Mouse (Mus musculus) kidney, adult 2 months (tissue): ENCODE data around the gene Ppp6r2. TPM values are rescaled to one million over a fixed set of nuclear protein-coding genes. Genes with fewer than 3 reads are reported as not detected.
A peak's percentile ranks its signal among the peaks of the same experiment; 100 is the strongest.

Experiments used
- DNase-seq: peaks from one replicate; pipeline ENCODE4 v3.0.0; 2021
- H3K27ac ChIP-seq: fragments of 200-500 bp; 2 replicates; pipeline ENCODE4 v1.5.1; 2012; ENCODE audit warnings: low read depth, low read length, control low read depth, inconsistent platforms; ENCODE audit not compliant: insufficient read depth
- H3K27me3 ChIP-seq: fragments of 200-500 bp; replicated peaks from 2 replicates; pipeline ENCODE4 v1.6.1; 2012; ENCODE audit warnings: mild to moderate bottlenecking, moderate library complexity, low read length, inconsistent platforms; ENCODE audit not compliant: control insufficient read depth, insufficient read depth
- H3K36me3 ChIP-seq: fragments of 200-500 bp; 2 replicates; pipeline ENCODE4 v1.6.1; 2012; ENCODE audit warnings: mild to moderate bottlenecking, moderate library complexity, low read length, inconsistent platforms; ENCODE audit not compliant: control insufficient read depth, insufficient read depth
- H3K4me1 ChIP-seq: fragments of 200-500 bp; 2 replicates; pipeline ENCODE4 v1.6.1; 2011; ENCODE audit warnings: low read length; ENCODE audit not compliant: control insufficient read depth, insufficient read depth
- H3K4me3 ChIP-seq: fragments of 200-500 bp; 2 replicates; pipeline ENCODE4 v1.5.1; 2011; ENCODE audit warnings: mild to moderate bottlenecking, low read depth, low read length, control low read depth; ENCODE audit not compliant: insufficient read depth
- CTCF ChIP-seq: fragments of 200-500 bp; conservative IDR thresholded peaks from 2 replicates; pipeline ENCODE4 v1.5.1; 2011; ENCODE audit warnings: low read depth, mild to moderate bottlenecking, control low read depth, low read length, moderate library complexity, mixed read lengths; ENCODE audit not compliant: insufficient read depth, insufficient read length
- POLR2A ChIP-seq: fragments of 200-500 bp; IDR thresholded peaks from one replicate; pipeline ENCODE4 v1.6.1; 2011; ENCODE audit warnings: low read depth, low read length, control low read depth
- WGBS: fragments of 180-500 bp; shearing (Covaris S2); methylation state at CpG from one replicate; pipeline ENCODE4 v1.1.7; 2018; 5-methylcytosine and 5-hydroxymethylcytosine counted together
- polyA plus RNA-seq: library from polyadenylated mRNA; depleted of rRNA; stranded (reverse); fragments of >200 nt; gene quantifications from 2 replicates; pipeline ENCODE4 v1.2.3, GENCODE M21; 2012

Gene Ppp6r2
- polyA plus RNA-seq, 1 experiment = 85.0 TPM

DNA sequence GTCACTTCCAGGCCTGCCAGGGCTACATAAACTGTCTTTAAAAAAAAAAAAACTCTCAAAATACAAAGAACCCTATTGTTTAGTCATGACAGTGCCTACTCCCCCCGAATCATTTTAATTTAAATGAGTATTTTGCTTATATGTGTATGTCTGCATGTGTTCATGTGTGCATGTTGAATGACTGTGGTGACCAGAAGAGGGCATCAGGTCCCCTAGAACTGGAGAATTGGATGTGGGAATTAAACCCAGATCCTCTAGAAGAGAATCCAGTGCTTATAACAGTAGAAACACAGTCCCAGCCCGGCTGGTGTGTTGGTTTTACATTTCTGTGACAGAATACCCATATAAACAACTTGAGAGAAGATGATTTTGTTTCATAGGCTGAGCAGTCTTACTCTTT lies 29.7 kb downstream of the Ppp6r2 start:
- Histone ChIP-seq H3K27ac (no peak overlapping the region), H3K36me3 (no peaks in the 10 kb centered on the region; the same call in 1 of the 2 replicates), H3K27me3 (no peaks in the 10 kb centered on the region), H3K4me3 (no peak overlapping the region), H3K4me1 (no peaks in the 10 kb centered on the region)
- peak; percentile 12 for DNase-seq
- 77% methylated on average over 2 of the region's 2 CpGs for WGBS
- no peak for TF ChIP-seq CTCF

DNA sequence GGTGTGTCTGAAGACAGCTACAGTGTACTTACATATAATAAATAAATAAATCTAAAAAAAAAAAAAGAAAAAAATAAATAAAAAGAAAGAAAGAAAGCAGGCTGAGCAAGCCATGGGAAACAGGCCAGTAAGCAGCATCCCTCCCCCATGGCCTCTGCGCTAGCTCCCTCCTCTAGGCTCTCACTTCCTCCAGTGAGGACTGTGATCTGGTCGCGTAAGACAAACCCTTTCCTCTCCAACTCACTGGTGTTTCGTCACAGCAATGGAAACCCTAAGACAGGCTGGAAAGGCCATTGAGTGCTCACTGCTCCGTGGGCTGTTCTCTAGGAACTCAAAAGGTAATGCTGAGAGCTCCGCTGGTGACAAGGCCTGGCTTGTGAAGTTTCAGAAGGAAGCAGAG lies 37.7 kb downstream of the Ppp6r2 start:
- no peak for DNase-seq
- TF ChIP-seq CTCF (no peak), POLR2A (no peak)

DNA sequence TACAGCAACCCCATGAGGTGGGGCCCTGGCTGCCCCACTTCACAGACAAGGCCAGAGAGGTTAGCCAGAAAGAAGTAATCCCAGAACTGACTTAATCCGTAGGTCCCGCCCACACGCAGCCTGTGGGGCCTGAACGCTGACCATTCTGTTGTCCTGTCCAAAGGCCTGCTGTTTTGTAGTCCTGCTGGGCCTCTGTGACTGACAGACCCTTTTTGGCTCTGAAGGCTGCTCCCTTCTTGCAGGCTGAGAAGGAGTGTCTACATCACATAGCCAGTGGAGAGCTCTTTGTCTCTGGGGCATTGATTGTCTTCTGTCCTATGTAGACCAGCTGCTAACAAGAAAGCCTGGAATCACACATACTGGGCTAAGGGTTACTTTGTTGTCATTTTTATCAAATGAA lies 44.0 kb downstream of the Ppp6r2 start:
- H3K27me3 ChIP-seq = no peaks in the 10 kb centered on the region
- H3K4me1 ChIP-seq = no peaks in the 10 kb centered on the region
- 91% methylated on average over 4 of the region's 4 CpGs for WGBS
- no peak for DNase-seq
- H3K27ac ChIP-seq = no peak overlapping the region
- no peak for TF ChIP-seq POLR2A
- no peak for TF ChIP-seq CTCF
- no peaks in the 10 kb centered on the region; the same call in 1 of the 2 replicates for H3K36me3 ChIP-seq
- no peak overlapping the region for H3K4me3 ChIP-seq

More for the DNA sequence above, 37.7 kb downstream of the Ppp6r2 start:
- H3K36me3 ChIP-seq = no peaks in the 10 kb centered on the region
- no peaks in the 10 kb centered on the region for H3K27me3 ChIP-seq
- H3K4me3 ChIP-seq = no peak overlapping the region
- no peaks in the 10 kb centered on the region for H3K4me1 ChIP-seq
- no peak overlapping the region for H3K27ac ChIP-seq
- WGBS = 76% methylated on average over 6 of the region's 6 CpGs

DNA sequence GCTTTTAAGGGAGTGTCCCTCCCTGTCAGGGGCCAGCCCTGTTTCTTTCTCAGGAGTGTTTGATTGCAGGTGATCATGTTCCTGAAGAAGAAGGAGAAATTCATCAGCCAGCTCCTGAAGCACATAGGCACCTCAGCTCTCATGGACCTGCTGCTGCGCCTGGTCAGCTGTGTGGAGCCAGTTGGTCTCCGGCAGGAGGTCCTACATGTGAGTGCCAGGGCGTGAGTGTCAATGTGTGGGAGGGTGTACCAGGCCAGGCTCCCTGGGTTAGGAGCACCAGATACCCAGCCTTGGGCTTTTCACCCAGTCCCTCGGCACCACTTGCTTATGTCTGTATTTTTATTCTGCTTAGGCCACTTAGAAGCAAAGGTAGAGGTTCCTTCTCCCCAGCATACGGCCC lies 47.6 kb downstream of the Ppp6r2 start:
- WGBS = 91% methylated on average over 5 of the region's 5 CpGs
- TF ChIP-seq POLR2A (no peak), CTCF (no peak)
- no peaks in the 10 kb centered on the region for H3K4me1 ChIP-seq
- no peak overlapping the region for H3K4me3 ChIP-seq
- no peak for DNase-seq
- no peak overlapping the region for H3K27ac ChIP-seq
- no peaks in the 10 kb centered on the region for H3K27me3 ChIP-seq
- H3K36me3 ChIP-seq = no peaks in the 10 kb centered on the region; the same call in 1 of the 2 replicates

DNA sequence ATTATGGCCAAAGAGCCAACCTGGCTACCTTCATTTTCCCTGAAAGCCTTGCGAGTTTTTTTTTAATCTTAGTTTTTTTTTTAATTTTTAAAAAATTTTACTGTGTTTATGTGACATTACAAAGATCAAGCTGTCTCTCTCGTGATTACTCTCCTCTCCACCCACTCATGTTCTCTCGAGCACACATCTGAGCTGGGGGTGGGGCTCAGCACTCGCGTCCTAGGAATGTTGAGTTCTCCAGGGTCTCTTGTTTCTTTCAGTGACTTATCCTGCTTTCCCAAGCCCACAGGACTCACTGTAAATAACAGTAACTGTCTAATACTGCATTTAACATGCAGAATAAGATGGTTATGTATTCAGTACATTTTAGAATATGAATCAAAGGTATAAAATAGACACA lies 53.1 kb downstream of the Ppp6r2 start:
- WGBS = 76% methylated on average over 5 of the region's 5 CpGs
- H3K36me3 ChIP-seq = no peaks in the 10 kb centered on the region; the same call in 1 of the 2 replicates
- H3K4me3 ChIP-seq = no peak overlapping the region
- H3K4me1 ChIP-seq = no peaks in the 10 kb centered on the region
- no peak for TF ChIP-seq CTCF
- TF ChIP-seq POLR2A = no peak
- no peak overlapping the region for H3K27ac ChIP-seq
- no peak for DNase-seq
- no peaks in the 10 kb centered on the region for H3K27me3 ChIP-seq

DNA sequence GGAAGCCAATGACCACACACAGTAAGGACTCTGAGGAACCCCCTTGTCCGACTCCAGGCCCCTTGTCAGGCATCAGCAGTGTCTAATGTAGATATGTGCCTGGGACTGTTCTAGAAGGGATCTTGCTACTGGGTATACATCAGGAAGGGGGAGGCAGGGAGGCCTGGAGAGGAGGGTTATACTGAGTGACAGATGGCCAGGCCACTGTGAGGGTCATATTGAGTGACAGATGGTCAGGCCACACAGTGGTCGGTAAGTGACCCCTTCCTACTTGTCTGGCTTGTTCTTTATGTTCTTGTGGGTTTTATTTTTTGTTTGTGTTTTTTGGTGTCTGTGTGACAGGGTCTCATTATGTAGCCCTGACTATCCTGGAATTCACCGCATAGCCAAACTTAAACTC lies 64.1 kb downstream of the Ppp6r2 start:
- H3K4me1 ChIP-seq = no peaks in the 10 kb centered on the region
- TF ChIP-seq CTCF (no peak), POLR2A (no peak)
- 88% methylated on average over 3 of the region's 3 CpGs for WGBS
- H3K4me3 ChIP-seq = no peak overlapping the region
- no peak for DNase-seq
- no peaks in the 10 kb centered on the region for H3K36me3 ChIP-seq
- no peaks in the 10 kb centered on the region for H3K27me3 ChIP-seq
- H3K27ac ChIP-seq = no peak overlapping the region

DNA sequence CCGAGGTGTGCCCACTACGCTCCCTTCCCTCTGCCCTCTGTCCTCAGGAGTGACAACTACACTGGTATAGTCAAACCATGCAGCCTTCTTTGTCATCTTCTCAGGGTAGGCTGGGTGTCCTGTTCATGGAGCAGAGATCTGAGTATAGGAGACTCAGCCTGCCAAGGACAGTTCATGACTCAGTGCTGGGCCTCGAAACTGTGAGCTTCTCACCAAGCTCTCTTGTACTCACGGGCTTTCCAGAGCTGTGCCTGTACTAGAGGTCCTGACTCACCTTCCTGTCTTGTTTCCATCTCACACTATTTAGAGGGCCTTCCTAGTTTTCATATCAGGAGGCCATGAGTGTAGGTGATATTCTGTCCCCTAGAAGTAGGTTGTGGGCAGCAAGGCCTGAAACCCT lies 66.0 kb downstream of the Ppp6r2 start:
- no peak overlapping the region for H3K27ac ChIP-seq
- no peaks in the 10 kb centered on the region for H3K36me3 ChIP-seq
- H3K4me3 ChIP-seq = no peak overlapping the region
- H3K27me3 ChIP-seq = no peaks in the 10 kb centered on the region
- 93% methylated on average over 4 of the region's 4 CpGs for WGBS
- H3K4me1 ChIP-seq = no peaks in the 10 kb centered on the region
- TF ChIP-seq CTCF (no peak), POLR2A (no peak)
- no peak for DNase-seq

DNA sequence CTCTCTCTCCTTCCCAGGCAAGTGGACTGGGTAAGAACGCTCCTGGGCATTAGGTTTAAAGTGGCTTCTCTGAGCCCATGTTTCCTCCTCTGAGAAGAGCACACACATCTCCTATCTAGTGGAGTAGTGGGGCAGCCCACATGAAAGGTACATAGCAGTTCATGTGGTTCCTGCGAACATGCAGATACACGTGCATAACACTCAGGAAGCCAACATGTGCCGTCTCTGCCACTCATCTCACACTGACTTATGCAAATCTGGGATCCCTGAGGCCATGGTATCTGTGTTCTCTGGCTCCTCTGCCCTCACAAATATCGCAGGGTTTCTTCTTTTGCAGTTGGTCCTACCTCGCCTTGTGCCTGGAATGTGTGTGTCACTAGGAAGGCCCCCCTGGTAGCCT lies 71.2 kb downstream of the Ppp6r2 start:
- H3K4me1 ChIP-seq = no peaks in the 10 kb centered on the region
- no peaks in the 10 kb centered on the region; the same call in 1 of the 2 replicates for H3K36me3 ChIP-seq
- no peak overlapping the region for H3K27ac ChIP-seq
- no peak overlapping the region for H3K4me3 ChIP-seq
- TF ChIP-seq CTCF = no peak
- no peak for TF ChIP-seq POLR2A
- H3K27me3 ChIP-seq = no peaks in the 10 kb centered on the region
- 89% methylated on average over 6 of the region's 6 CpGs for WGBS
- DNase-seq = no peak
